Mouse (Mus musculus) brain, embryonic 14.5 days (tissue): ENCODE measurements around the gene Gnb4.

Source experiments
- CTCF ChIP-seq: fragments of 200-500 bp; IDR thresholded peaks from 2 replicates; pipeline ENCODE4 v1.5.1; 2012; ENCODE audit warnings: inconsistent platforms, mild to moderate bottlenecking, moderate library complexity, borderline replicate concordance; ENCODE audit not compliant: insufficient read depth, insufficient read length; ENCODE audit errors: extremely low read depth
- POLR2A ChIP-seq: fragments of 200-500 bp; IDR thresholded peaks from 2 replicates; pipeline ENCODE4 v1.6.1; 2012; ENCODE audit warnings: mild to moderate bottlenecking, inconsistent platforms, borderline replicate concordance; ENCODE audit not compliant: poor library complexity, insufficient read depth, insufficient read length, severe bottlenecking; ENCODE audit errors: extremely low read depth

- TF ChIP-seq CTCF: no peak
- TF ChIP-seq POLR2A: no peak
Observed at GRCm38 (mm10) chr3:32538091-32538490, 78.3 kb downstream of the Gnb4 start.
